Mouse (Mus musculus) brown adipose tissue, adult 24 weeks (tissue): ENCODE results near the gene Snrnp35. TPM values are rescaled to one million over a fixed set of nuclear protein-coding genes. Genes with fewer than 3 reads are reported as not detected.

Experiments used
- H3K27ac ChIP-seq: fragments of 200-500 bp; replicated peaks from 2 replicates; pipeline ENCODE4 v1.5.1; 2012; ENCODE audit warnings: low read depth, mild to moderate bottlenecking, low read length
- H3K4me1 ChIP-seq: fragments of 200-500 bp; 2 replicates; pipeline ENCODE4 v1.6.1; 2012; ENCODE audit warnings: low read length, mixed read lengths; ENCODE audit not compliant: control insufficient read depth, insufficient read depth, insufficient read length
- H3K4me3 ChIP-seq: fragments of 200-500 bp; 2 replicates; pipeline ENCODE4 v1.5.1; 2012; ENCODE audit warnings: low read depth, mild to moderate bottlenecking, low read length, moderate library complexity; ENCODE audit not compliant: insufficient read depth
- polyA plus RNA-seq: library from polyadenylated mRNA; stranded (reverse); fragments of >200 nt; gene quantifications from 2 replicates; pipeline ENCODE4 v1.2.4, GENCODE M21; 2012; ENCODE audit not compliant: missing spikeins, insufficient read depth, insufficient read length

Gene Snrnp35
- 12.4 and 13.4 TPM in 2 replicates for polyA plus RNA-seq

DNA sequence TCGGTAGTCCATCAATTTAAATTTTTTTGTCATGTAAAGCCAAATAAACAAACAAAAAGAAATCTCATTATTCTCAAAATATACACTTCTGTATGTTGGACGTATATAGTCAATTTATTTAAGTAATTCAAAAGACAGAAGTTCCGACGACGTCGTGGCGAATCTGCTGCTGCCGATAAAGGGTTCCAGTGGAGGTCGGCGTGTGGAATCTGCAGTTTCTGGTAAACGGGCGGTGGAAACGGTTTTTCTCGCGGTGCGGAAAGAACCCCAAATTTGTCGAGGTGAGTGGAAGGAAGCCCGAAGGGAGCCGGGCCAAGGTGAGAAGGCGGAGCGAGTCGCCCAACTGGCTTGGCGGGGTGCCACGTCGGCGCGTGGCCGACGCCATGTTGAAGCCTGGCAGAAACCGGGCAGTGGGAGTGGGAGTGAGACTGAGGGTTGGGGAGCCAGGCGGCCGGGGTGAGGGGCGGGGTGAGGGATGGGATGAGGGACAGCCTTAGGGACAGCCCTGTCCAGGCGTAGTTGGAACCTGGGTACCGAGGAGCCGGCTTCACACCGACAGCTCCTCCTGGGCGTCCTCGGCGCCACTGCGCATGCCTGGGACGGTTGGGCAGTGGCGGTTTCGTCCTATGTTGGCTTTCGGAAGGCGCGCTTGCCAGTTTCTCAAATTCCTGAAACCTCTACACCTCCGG lies at the start of gene Snrnp35:
Snrnp35 (plus strand) TSS at position 169 of the 689 bp plus-strand sequence.
- H3K4me1 ChIP-seq: no peaks in the 10 kb centered on the region

DNA sequence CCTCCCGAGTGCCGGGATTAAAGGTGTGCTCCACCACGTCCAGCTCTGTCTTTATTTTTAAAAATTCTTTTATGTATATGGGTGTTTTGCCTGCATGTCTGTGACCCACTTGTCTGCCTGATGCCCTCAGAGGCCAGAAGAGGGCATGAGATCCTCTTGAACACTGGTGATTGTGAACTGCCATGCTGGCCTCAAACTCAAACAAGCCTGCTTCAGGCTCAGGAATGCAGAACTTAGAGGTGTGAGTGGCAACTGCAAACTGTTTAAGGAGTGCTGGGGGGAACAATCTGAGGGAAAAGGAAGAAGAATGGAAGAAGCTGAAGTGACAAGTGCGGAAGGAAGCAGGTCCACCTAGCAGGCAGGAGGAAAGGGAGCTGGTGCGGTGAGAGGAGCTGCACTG lies 44.7 kb upstream of the Snrnp35 start:
- Histone ChIP-seq H3K4me3 (peak overlapping the region; percentile 53; the same call in 1 of the 2 replicates), H3K27ac (peak overlapping the region; percentile 85), H3K4me1 (peaks cover 3% of the 10 kb centered on the region; the same call in 1 of the 2 replicates)

More for the DNA sequence above, at the start of gene Snrnp35:
- H3K27ac ChIP-seq: peak within 1 kb of the TSS; percentile 92
- H3K4me3 ChIP-seq: peak within 1 kb of the TSS; percentile 76

DNA sequence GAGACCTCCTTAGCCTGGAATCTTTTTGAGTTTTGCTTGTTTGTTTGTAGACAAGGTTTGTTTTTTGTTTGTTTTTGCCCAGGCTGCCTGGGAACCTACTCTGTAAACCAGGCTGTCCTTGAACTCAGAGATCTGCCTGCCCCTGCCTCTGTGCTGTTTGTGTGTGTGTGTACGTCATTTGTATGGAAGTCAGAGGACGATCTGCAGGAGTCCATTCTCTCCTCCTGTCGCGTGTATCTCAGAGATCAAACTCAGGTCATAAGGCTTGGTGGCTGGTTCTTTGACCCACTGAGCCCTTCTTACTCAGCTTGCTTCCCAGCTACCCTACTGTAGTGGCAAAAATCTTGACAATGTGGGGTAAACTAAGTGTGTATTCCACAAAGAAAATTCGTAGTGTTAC lies 44.2 kb upstream of the Snrnp35 start:
- H3K4me3 ChIP-seq: peak overlapping the region; percentile 53
- H3K27ac ChIP-seq: peak overlapping the region; percentile 85
- peaks cover 3% of the 10 kb centered on the region; the same call in 1 of the 2 replicates for H3K4me1 ChIP-seq

DNA sequence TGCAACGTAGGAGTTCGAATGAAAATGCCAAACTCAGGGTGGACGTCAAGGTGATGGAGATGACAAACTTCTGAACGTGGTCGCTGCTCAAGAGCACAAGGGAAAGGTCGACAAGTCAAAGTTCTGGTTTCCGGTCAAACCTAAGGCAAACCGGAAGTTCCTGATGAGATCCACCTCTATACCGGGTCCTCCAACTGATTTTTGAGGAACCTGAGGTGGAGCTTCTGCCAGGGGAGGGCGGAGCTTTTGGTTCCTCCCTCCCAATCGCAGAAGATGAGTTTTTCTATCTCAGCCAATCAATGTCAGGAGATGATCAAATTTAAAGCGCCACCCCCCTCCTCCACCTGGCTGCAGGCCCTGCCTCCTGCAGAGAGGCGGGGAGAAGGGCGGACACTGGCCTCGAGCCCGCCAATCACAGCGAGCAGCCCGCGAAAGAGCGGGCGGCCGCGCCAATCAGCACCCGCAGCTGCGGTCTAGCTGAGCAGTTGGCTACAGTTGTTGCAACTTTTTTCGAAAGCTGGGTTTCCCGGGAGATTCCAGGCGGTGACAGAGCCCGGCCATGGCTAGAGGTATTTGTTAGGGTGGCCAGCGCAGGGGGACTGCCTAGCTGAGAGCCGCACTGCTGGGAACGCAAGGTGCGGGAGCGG lies 43.4 kb upstream of the Snrnp35 start, which contains the start of gene Kmt5a:
Kmt5a (plus strand) TSS at position 484 of the 647 bp plus-strand sequence.
- peak within 1 kb of the TSS; percentile 71 for H3K4me3 ChIP-seq
- H3K27ac ChIP-seq: peak within 1 kb of the TSS; percentile 85
- peaks cover 3% of the 10 kb centered on the region; the same call in 1 of the 2 replicates for H3K4me1 ChIP-seq

DNA sequence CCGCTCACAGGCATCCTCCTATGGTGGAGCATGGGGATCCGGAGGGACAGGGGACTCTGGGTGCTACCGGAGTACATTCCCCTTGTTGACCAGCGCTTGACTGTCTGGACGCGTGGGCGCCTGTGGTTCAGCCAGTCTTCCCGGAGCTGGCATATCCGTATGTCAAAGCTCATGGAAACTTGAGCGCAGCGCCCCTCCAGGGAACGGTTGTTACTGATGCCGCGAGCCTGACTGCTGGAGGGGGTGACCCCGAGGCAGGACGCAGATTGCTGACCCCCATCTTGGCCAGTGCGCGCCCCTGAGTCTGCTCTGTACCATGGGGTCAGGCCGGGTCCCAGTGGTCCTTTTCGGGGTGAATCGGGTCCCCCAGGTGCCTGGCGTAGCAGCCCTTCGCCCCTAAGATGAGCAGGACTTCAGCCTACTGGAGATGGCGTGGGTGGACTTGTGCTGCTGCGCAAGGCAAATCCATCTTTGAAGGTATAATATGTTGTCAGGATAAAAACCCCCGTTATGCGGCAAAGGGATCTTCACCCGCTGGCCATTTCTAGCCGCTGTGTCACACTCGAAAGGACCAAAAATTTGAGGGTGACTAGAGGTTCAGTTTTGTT lies 42.7 kb upstream of the Snrnp35 start:
- peaks cover 3% of the 10 kb centered on the region; the same call in 1 of the 2 replicates for H3K4me1 ChIP-seq
- H3K27ac ChIP-seq: peak overlapping the region; percentile 22; the same call in 1 of the 2 replicates
- H3K4me3 ChIP-seq: peak overlapping the region; percentile 71

DNA sequence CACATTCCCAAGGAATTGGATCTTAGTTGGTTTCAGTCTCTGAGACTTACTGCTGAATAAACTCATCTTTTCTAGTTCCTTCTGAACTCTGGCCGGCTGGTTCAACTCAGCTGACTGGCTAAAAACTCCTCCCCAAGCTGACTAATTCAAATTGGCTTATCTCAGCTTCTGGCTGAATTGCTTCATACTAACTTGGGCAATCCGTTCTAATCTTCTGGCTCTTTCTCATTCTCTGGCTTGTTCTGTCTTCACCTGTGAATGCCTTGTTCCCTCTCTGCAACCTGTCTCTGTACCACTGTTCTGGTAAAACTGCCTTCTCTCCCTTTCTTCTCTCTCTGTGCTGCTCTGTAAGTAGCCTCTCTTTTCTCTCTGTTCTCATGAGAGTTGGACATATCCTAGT lies 40.3 kb upstream of the Snrnp35 start:
- Histone ChIP-seq H3K4me3 (no peak overlapping the region), H3K27ac (no peak overlapping the region), H3K4me1 (peaks cover 11% of the 10 kb centered on the region)

DNA sequence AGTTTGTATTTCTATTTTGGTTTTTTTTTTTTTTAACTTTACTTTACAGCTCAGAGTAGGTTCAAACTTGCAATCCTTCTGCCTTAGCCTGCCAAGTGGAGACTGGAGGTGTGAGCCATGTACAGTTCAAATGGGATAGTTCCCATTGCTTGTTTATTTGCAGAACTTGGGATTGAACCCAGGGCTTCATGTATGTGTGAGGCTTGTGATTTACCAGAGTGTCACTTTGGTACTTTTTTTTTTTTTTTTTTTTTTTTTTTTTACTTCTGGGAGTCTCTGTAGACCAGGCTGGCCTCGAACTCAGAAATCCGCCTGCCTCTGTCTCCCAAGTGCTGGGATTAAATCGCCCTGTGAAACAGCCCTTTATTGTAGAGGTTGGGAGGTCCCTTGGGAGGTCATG lies 38.7 kb upstream of the Snrnp35 start:
- peak overlapping the region; percentile 75; the same call in 1 of the 2 replicates for H3K4me3 ChIP-seq
- H3K27ac ChIP-seq: no peak overlapping the region
- peaks cover 11% of the 10 kb centered on the region for H3K4me1 ChIP-seq

DNA sequence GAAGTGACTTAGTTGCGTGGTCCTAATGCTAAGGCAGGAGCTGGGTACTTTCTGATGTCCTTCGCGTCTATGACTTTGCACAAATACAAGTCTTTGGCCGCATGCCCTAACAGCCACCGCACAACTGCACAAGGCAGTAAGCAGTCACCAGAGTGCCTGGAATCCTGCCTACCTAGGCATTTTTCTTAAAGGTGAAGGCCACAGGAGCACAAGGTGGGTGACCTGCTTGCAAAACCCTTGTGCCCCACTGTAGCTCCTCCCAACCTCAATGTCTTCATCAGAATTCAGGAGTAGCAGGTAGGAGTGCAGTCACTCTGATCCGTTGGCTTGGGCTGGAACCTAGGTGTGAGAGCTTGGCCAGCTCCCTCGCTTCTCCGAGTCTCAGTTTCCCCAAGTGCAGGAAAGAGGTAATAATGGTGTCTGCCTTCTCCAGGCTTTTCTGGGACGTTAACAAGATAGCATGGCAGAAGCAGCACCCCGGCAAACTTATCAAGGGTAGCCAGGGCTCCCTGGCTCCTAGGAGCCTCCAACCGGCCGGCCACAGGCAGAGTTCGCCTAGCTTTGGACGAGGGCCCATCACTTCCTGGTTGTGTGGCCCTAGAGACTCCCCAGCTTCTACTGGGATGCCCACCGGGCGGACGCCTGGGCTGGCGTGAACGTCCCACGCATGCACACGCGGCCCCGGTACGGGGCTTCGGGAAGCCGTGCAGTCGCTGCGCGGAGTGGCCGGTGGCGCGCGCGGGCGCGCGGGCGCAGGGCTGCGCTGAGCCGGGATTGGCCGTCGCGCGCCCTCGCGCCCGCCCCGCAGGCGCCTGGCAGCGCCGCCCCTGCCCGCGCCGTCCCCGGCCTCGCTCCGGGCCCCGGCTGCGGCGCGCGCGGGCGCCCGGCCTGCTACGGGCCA lies 38.0 kb upstream of the Snrnp35 start:
- H3K4me3 ChIP-seq: peak overlapping the region; percentile 75
- peaks cover 11% of the 10 kb centered on the region for H3K4me1 ChIP-seq
- H3K27ac ChIP-seq: peak overlapping the region; percentile 27

DNA sequence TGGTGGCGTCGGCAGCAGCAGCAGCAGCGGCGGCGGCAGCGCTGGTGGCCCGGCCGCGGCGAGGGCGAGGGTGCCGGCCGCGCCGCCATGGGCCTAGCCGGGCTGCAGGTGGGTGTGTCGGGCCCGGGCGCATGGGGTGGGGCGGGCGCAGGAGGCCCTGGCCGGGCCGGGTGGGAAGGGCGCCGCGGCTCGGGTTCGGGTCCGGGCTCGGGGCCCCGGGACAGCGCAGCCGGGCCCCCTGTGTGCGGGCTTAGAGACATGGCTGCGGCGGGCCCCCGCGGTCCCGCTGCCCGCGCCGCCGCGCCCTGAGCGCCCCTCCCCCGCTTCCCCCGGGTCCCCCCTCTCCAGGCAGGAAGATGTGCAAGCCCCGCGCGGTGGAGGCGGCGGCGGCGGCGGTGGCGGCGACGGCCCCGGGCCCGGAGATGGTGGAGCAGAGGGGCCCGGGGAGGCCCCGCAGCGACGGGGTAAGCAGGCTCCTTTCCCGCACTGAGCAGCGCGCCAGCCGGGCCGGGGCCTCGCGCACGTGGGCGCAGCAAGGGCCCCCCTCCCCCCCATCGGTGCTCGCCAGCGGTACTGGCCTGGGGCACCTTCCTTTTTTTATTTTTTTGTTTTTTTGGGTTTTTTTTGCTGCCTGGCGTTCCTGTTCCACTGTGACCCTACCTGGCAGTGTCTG lies 37.2 kb upstream of the Snrnp35 start:
- peaks cover 8% of the 10 kb centered on the region; the same call in 1 of the 2 replicates for H3K4me1 ChIP-seq
- H3K27ac ChIP-seq: peak overlapping the region; percentile 54
- H3K4me3 ChIP-seq: peak overlapping the region; percentile 75

DNA sequence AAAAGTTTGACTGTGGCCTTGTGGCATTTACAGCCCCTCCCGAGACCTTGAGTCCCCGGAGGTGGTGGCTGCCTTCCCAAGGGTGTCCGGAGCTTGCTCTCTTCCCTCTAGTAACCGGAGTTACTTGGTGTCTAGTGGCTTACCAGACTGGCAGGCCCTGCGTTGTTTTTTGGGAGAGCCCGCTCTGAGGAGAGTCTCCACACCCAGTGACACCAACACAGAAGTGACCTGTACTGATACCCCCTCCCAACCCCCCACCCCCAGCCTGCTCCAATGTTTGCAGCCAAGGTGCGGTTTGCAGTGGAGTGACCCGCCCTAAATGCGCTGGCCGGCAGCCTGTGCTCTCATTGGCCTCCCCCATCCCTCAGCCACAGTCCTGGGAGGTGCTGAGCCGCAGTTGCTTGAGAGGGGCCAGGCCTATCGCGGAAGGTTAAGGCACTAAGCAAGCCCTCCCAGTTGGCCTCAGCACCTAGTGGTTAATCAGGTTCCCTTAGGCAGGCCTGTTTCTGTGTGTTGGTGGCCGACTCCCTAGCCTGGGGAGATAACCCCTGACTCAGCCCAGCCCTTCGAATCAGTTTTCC lies 36.5 kb upstream of the Snrnp35 start:
- Histone ChIP-seq H3K4me1 (peaks cover 8% of the 10 kb centered on the region; the same call in 1 of the 2 replicates), H3K4me3 (peak overlapping the region; percentile 75), H3K27ac (peak overlapping the region; percentile 54)

DNA sequence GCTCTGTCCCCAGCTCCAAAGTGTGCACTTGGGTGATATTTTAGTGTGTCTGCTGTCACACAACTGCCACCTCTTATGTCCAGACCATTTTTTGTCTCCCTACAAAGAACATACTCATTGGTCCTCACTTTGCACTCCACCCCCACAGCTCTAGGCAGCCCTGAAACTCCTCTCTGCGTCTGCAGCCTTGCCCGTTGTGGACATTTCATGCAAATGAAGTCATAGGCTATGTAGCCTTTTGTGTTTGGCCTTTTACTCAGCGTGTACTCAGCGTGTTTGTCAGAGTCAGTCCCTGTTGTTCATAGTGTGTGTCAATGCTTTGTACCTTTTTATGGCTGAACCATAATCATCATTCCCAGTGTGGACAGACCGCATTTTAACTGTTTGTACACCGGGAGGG lies 33.4 kb upstream of the Snrnp35 start:
- H3K27ac ChIP-seq: no peak overlapping the region
- peaks cover 13% of the 10 kb centered on the region for H3K4me1 ChIP-seq
- no peak overlapping the region for H3K4me3 ChIP-seq

DNA sequence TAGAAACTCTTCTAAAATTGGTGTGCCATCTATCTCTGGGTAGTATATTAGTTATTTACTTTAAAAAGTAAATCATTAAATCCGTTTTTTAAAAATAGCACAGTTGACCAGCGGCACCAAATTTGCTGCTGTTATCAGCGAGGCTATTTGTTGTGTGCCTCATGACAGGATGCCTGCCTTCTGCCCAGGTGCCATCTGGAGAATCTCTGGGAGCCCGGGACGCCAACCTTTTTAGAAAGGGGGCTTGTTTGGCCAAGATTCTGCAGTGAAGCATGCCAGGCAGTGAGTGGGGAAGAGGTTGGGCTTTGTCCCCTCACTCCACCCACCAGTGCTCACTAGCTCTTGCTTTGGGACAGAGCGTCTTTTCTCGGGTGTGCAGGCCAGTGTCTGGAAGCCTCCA lies 32.9 kb upstream of the Snrnp35 start:
- Histone ChIP-seq H3K4me1 (peaks cover 13% of the 10 kb centered on the region), H3K27ac (no peak overlapping the region), H3K4me3 (no peak overlapping the region)

DNA sequence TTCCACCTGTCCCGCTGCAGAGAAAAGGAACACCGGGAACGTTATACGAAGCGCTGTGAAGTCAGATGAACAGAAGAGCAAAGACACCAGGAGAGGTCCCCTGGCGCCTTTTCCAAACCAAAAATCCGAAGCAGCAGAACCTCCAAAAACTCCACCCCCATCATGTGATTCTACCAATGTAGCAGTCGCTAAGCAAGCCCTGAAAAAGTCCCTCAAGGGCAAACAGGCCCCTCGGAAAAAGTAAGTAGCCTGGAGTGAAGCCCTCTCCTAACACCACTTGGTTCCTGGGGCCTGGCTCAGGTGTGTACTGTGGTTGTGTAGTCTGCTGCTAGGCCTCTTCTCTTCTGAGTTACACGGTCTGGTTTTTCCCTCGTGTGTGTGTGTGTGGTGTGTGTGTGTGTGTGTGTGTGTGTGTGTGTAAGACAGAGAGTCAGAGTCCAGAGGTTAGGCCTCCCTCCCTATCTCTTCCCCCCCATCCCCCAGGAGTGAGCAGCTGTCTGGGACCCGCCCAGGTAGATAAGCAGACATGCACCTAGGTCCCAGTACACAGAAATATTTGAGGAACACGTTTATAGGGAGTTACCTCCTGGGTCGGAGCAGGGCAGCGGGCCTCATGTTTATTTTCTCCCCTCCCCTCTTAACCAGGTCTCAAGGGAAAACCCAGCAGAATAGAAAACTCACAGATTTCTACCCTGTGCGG lies 32.1 kb upstream of the Snrnp35 start:
- no peak overlapping the region for H3K27ac ChIP-seq
- peaks cover 13% of the 10 kb centered on the region for H3K4me1 ChIP-seq
- no peak overlapping the region for H3K4me3 ChIP-seq
